Mouse (Mus musculus) layer of hippocampus, postnatal 36 days (tissue): ENCODE measurements around the gene Ntrk2. TPM values are rescaled to one million over a fixed set of nuclear protein-coding genes. Genes with fewer than 3 reads are reported as not detected.

Experiments
- DNase-seq, 2 experiments: peaks; one replicate each; pipeline ENCODE4 v3.0.0; 2022
- total RNA-seq, 2 experiments: library from RNA; stranded (reverse); gene quantifications; 2 replicates each; pipeline ENCODE4 v1.2.3; 2021

The Ntrk2 gene
- total RNA-seq, 2 experiments from 2014 or later, result 321 to 331 TPM

DNA sequence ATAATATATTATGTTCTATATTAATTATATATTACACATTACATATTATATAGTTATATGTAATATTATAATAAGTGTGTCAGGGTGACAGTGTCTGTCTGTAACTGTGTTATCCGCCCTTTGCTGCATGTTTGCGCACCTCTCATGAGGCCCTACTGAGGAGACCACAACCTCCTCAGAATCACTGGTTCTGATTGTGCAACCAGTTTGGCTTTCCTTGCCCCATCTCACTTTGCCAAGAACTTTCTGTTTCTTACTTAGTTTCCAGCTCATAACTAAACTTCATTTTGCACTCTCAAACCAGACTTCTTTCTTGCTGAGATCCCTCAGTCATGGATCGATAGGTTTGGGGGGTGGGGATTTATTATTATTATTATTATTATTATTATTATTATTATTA lies 120.8 kb downstream of the Ntrk2 start:
- DNase-seq, result no peak

- no peak for DNase-seq
Measured at GRCm38 (mm10) chr13:58927656-58928226, 121.4 kb downstream of the Ntrk2 start.

DNA sequence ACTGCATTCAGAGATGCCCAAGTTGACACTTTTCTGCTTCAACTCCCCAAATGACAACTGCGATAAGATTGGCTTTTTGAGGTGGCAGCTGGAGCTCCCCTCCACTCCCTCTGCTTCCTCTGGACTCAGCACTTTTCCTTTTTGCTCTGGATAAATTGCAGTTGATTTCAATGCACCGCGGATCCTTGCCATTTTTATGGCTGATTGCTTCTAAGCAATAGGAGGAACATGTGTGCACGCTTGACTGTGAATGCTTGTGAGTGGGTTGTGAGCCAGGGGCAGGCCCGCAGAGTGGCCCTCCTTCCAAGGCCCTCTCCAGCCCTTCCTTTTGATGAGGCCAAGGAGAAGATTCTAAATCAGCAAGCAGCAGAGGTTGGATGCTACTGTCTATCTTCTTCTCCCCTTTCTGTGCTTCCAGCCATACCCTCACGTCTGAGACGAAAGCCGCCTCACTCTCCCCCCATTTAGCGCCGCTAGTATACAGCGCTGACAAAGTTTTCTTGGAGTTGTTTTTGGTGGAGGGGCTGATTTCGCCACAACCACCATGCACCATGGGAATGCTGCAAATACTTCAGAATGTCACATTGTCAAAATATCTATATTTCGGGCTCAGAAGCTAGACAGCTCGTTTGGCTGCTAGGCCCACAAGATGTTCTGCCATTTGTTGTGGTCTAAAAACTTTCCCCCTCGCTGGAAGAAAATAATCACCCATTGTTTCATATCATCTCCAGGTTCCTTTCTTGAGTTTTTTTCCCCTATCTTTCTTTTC lies 122.5 kb downstream of the Ntrk2 start:
- no peak for DNase-seq

DNA sequence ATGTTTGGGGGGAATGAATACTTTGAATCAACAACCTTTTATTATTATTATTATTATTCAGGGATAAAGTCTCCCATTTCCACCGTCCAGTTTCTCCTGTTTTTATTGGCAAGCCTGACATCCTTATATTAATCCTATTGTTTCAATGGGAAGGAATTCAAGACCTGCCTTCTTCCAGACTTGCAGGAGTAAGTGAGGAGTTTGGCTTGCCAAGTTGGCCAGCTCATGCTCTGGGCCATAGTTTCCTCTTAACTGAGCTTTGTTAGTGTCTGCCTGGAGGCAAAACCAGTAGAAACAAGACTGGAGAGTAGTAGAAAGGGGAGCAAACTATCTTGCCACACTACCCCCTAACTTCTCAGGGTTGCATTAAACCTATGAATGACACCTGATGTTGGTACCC lies 123.8 kb downstream of the Ntrk2 start:
- no peak for DNase-seq

GRCm38 (mm10) chr13:58933126-58933525 lies 126.8 kb downstream of the Ntrk2 start:
- no peak for DNase-seq

DNA sequence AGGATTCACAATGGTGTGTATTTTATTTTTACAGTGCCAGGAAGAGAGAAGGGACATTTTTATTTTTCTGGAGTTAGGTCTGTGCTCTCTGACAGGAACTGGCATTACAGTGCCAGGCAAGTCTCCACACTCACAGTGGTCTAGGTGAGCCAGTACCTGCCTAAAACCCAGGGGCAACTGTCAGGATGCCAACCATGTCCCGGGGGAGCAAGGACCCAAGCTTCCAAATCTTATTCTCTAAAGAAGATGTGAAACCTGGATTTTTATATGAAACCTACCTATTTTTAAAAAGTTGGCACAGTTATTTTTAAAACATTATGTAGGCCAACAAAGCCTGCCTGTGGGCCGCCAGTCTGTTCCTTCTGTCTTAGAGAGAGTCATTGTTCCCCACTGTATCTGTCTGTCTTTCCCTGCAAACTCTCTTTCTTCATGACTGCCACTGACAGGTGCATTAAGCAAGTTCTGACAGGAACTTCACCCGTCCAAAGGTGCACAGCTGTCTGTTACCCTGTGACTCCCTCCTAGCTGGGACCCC lies 128.3 kb downstream of the Ntrk2 start:
- no peak for DNase-seq

DNA sequence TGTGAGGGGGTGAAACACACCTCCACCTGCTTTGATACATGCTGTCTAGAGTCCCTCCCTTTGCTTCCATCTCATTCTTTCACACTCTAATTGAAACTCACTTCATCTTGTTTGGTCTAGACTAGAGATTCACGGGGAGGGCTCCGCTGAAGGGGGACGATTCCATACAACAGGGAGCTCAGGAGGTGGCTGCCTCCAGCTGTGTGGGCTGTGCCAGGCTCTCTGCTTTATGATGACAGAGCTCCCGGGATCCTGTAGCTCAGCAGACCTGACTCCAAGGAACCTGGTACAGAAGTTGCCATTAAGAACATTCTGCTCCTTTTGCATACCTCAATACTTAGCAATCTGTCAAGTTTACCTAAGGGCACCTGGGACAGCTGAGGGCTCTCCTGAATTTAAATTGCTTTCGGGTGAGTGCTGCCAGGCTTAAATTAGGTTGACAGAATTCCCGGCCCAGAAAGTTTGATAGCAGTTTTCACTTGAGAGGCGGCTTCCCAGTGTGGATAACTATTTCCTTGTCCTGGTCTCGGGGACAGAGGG lies 129.7 kb downstream of the Ntrk2 start:
- no peak for DNase-seq

DNA sequence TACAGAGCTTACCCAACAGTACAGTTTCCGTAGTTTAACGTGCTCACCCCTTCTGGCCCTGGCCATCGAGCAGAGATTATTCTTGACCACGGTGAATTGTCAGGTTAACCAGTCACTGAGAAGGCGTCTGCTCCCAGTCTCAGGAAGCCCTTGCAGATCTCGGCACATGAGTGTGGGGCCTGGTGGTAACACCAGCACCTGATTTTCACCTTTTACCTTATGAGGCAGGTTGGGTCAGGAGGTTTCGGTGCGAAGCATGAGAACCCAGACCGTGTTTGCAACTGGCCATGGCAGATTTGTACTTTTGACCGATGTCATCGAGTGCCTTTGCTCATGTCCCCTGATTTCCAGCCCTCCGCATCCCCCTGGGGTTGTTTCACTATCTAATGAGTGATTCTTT lies 131.5 kb downstream of the Ntrk2 start:
- DNase-seq, result no peak

DNA sequence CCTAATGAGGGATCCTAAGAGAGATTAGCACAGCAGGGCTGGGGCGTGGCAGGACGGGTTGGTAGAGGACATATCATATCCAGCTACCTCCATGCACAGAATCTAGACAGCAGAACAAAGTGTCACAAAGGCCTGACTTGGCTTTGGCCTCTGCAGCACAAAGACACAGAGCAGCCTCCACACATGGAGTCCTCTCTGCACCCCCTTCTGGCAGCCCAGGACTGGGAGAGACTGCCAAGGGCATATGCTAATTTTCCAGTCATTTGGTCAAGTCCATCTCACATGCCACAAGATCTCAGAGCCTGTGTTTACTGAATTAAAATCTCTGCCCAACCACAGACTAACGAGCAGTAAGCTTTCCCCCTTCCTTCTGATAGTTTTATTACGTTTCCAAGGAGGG lies 132.1 kb downstream of the Ntrk2 start:
- no peak for DNase-seq

- DNase-seq, result no peak
Measured at GRCm38 (mm10) chr13:58940208-58940607, 133.8 kb downstream of the Ntrk2 start.

GRCm38 (mm10) chr13:58940798-58941197 lies 134.4 kb downstream of the Ntrk2 start:
- DNase-seq, result no peak

GRCm38 (mm10) chr13:58945781-58946180 lies 139.4 kb downstream of the Ntrk2 start:
- DNase-seq, result no peak

GRCm38 (mm10) chr13:58946589-58946988 lies 140.2 kb downstream of the Ntrk2 start:
- no peak for DNase-seq

DNA sequence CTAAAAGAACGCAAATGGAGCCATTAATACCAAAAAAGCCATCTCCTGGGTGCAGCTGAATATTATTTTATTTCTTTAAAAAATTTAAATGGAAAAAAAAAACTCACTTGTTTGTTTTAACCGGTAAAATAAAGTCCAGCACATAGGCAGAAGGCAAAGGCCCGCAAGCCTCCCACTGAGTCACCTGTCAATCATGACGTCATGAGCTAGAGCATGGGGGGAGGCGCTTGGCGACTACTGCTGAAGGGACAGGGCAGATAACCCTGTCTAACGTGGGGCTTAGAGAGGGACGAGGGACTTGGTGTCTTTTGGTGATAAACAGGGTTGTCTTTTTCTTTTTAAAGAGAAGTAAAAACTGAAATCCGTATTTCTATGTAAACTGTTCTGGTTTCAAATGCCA lies 140.7 kb downstream of the Ntrk2 start:
- DNase-seq, result no peak

DNA sequence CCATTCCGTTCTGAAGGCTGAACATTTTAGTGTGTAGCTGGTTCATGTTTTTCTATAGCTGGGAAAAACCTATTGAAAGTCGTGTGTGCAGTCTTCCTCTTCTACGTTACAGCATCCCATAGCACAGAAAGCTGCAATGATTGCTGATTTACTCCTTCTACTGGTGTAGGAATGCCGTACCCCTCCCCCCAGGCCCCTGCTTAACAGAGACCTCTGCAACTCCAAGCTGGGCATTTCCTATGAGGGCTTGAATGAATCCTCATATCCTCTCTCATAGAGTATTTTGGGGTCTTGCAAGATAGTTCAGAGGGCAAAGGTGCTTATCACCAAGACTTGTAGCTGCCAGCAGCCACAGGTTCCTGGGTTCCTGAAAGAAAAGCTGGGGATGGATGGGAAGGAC lies 148.0 kb downstream of the Ntrk2 start:
- DNase-seq, result no peak

DNA sequence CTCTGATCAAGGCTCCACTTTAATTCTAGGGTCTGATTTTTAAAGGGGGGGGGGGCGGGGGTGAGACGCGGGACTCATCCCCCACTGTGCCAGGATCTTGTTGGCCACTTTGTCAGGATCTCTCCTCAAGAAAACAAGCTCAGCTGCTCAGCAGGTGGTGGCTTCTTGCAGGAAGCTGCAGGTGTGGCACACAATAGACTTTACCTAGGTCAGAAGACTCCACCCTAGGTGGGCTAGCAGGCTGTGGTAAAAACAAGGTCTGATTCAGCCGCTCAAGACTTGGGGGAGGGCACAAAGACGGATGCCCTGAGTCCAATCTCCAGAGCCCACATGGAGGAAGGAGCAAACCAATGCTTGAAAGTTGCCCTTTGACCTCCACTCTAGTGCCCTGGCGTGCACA lies 148.4 kb downstream of the Ntrk2 start:
- DNase-seq, result no peak

DNA sequence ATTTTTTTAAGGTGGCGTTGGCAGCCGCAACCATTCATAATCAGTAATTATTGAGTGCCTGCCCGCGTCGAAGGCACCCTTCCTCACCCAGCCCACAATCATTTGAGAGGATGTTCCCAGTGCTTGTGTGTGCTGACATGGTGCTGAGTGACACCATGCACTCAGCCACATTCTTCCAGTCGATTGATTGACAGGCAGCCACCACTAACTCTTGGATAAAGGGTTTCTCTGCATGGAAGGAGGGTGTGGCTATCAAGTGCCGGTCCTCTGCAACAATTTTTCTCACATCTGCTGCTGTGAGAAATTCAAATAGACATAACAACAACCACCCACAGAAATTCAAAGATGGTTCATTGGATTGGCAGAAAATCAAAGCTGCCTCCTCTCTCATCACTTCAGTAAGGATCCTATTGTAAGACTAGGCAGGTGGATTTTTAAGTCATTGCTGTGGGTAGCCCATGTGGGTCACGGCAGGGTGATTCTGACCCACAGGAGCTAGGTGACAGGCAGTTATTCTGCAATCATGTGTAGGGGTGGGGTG lies 148.9 kb downstream of the Ntrk2 start:
- DNase-seq, result no peak

DNA sequence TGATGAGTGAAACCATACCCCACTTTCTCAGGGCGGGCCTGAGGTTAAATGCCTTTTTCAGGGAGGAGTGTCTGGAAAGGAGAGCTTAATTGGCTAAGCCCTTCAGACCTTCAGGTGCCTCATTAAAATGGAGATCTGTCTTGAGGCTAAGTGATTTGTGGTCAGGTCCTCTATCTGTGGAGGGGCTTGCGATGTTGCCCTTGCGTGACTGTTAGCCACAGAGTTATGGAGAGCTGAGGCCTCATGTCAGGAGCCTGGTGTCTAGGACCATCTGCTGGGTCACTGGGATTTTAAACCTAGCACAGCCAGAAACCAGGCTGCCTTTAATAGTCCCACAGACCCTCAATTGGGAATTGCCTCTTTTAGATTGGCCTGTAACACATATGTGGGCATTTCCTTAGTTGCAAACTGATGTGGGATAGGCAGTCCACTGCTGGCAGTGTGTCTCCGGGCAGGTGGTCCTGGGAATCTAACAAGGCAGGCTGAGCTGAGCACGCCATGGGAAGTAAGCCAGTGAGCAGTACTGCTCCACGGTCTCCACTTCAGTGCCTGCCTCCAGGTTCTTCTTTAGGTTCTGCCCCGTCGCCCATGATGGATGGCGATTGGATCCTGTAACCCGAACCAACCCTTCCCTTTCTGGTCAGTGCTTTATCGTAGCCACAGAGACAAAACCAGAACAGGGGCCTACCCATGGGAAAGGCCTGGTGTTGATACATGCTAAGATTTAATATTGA lies 152.0 kb downstream of the Ntrk2 start:
- DNase-seq, result no peak

- DNase-seq, result no peak
Measured at GRCm38 (mm10) chr13:58960321-58960720, 154.0 kb downstream of the Ntrk2 start.

DNA sequence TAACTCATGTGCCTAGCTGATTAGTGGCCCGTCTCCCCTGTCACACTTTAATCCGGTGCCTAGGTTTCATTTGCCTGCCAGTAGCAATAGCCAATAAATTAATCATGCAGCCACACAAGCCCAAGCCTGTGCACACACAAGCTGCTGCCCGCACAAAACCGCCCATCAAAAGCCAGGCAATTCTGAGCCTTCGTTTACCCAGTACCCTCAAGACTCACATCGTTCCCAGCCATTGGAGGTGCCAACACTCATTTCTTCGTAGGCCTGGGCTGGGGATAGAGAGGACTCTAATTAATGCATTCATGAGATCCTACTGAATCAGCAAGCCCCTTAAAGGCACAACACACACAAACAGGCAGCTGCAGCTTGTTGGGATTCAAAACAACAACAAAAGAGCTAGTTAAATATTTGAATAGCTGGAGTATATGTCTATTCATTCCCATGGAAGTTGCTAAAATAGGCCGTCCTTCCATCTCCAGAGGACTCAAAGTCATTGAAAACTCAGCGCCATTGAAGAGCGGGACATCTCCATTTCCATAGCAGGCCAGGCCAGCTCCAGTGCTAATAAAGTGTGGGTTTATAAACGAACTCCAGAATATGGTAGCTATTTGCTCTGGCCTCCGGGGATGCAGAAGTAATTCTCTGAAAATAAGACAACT lies 158.5 kb downstream of the Ntrk2 start:
- DNase-seq, result peak in 1 of 2 experiments; percentile 30

DNA sequence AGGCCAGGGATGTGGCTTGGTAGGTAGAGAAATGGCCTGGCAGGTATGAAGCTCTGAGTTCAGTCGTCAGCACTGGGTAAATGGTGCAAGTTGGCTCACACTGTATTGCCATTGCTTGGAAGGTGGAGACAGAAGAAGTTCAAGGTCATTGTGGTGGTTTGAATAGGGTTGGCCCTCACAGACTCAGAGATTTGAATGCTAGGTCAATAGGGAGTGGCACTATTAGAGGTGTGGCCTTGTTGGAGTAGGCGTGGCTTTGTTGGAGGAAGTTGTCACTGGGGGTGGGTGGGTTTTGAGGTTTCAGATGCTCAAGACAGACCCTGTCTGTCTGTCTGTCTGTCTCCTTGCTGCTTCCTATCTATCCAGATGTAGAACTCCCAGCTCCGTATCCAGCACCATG lies 159.5 kb downstream of the Ntrk2 start:
- DNase-seq, result no peak

DNA sequence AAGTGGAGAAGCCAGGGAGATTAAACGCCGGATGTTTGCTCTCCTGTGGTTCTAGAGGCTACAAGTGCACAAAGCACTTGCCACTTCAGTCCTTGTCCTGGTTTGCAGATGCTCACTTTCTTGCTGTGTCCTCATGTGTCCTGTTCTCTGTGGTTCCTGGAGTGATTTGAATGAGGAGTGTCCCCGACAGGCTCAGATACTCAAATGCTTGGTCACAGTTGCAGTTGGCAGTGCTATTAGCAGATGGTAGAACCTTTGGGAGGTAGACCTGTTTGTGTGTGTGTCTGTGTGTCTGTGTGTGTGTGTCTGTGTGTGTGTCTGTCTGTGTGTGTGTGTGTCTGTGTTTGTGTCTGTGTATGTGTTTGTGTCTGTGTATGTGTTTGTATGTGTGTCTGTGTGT lies 160.1 kb downstream of the Ntrk2 start:
- DNase-seq, result no peak
